Mouse (Mus musculus) cerebellum, adult 2 months (tissue): ENCODE data around the gene H2-M5. TPM values are rescaled to one million over a fixed set of nuclear protein-coding genes. Genes with fewer than 3 reads are reported as not detected.
A peak's percentile ranks its signal among the peaks of the same experiment; 100 is the strongest.

Experiments used
- DNase-seq, 2 experiments: peaks; one replicate each; pipeline ENCODE4 v3.0.0; 2021
- H3K27ac ChIP-seq: fragments of 200-500 bp; 2 replicates; pipeline ENCODE4 v1.5.1; 2012; ENCODE audit warnings: low read length, control low read depth, inconsistent platforms; ENCODE audit not compliant: insufficient read depth
- H3K27me3 ChIP-seq: fragments of 200-500 bp; 2 replicates; pipeline ENCODE4 v1.6.1; 2012; ENCODE audit warnings: inconsistent platforms, mild to moderate bottlenecking, low read length, moderate library complexity; ENCODE audit not compliant: control insufficient read depth, insufficient read depth
- H3K4me1 ChIP-seq: fragments of 200-500 bp; 2 replicates; pipeline ENCODE4 v1.6.1; 2011; ENCODE audit warnings: low read length; ENCODE audit not compliant: control insufficient read depth, insufficient read depth
- H3K4me3 ChIP-seq: fragments of 200-500 bp; replicated peaks from 2 replicates; pipeline ENCODE3; 2011; ENCODE audit warnings: mild to moderate bottlenecking, low read depth, low read length, control low read depth; ENCODE audit not compliant: insufficient read depth
- CTCF ChIP-seq: fragments of 200-500 bp; IDR thresholded peaks from 2 replicates; pipeline ENCODE4 v1.5.1; 2011; ENCODE audit warnings: low read depth, mild to moderate bottlenecking, control low read depth, low read length, moderate library complexity, borderline replicate concordance; ENCODE audit not compliant: insufficient read depth
- POLR2A ChIP-seq: fragments of 200-500 bp; IDR thresholded peaks from 2 replicates; pipeline ENCODE4 v1.6.1; 2011; ENCODE audit warnings: low read length, control low read depth, borderline replicate concordance; ENCODE audit not compliant: insufficient read depth
- WGBS: fragments of 180-500 bp; shearing (Covaris S2); methylation state at CpG from one replicate; pipeline ENCODE4 v1.1.7; 2018; 5-methylcytosine and 5-hydroxymethylcytosine counted together
- polyA plus RNA-seq: library from polyadenylated mRNA; depleted of rRNA; stranded (reverse); fragments of >200 nt; gene quantifications from 2 replicates; pipeline ENCODE4 v1.2.3, GENCODE M21; 2012

Gene H2-M5
- polyA plus RNA-seq, 1 experiment, result 0.77 TPM

GRCm38 (mm10) chr17:37002364-37003330, 13.3 kb upstream of the H2-M5 start:
- peak; percentile 50 to 62 for DNase-seq
- 2% methylated on average over 49 of the region's 49 CpGs for WGBS
- no peak overlapping the region for H3K27ac ChIP-seq

GRCm38 (mm10) chr17:37000863-37001262, 11.5 kb upstream of the H2-M5 start, which contains the start of gene Zfp57:
Gene Zfp57, plus strand, starts transcription at chr17:37001163.
- Histone ChIP-seq H3K4me3 (no peak within 1 kb of the TSS), H3K27me3 (no peaks in the 10 kb centered on the region), H3K27ac (no peak within 1 kb of the TSS), H3K4me1 (no peaks in the 10 kb centered on the region)
- TF ChIP-seq CTCF (no peak), POLR2A (no peak)
- WGBS, result 98% methylated on average over 7 of the region's 7 CpGs
- DNase-seq, result no peak

More at GRCm38 (mm10) chr17:37002364-37003330, 13.3 kb upstream of the H2-M5 start:
- no peak for TF ChIP-seq CTCF
- no peak for TF ChIP-seq POLR2A
- Histone ChIP-seq H3K4me1 (no peaks in the 10 kb centered on the region), H3K4me3 (peak overlapping the region; percentile 55), H3K27me3 (no peaks in the 10 kb centered on the region)

GRCm38 (mm10) chr17:36998477-36998876, 9.1 kb upstream of the H2-M5 start:
- H3K4me3 ChIP-seq, result no peak overlapping the region
- H3K4me1 ChIP-seq, result no peaks in the 10 kb centered on the region
- H3K27me3 ChIP-seq, result no peaks in the 10 kb centered on the region
- no peak overlapping the region for H3K27ac ChIP-seq
- no peak for TF ChIP-seq POLR2A
- no peak for TF ChIP-seq CTCF
- no peak for DNase-seq
- WGBS, result 63% methylated on average over 2 of the region's 2 CpGs

- 32% methylated on average over 7 of the region's 7 CpGs for WGBS
- Histone ChIP-seq H3K4me3 (no peak overlapping the region), H3K27me3 (no peaks in the 10 kb centered on the region), H3K4me1 (no peaks in the 10 kb centered on the region), H3K27ac (no peak overlapping the region)
- peak; percentile 67 to 74 for DNase-seq
- TF ChIP-seq POLR2A (no peak), CTCF (peak; percentile 69)
Measured at GRCm38 (mm10) chr17:36997033-36997735, 7.8 kb upstream of the H2-M5 start.

- no peak for DNase-seq
- no peak for TF ChIP-seq POLR2A
- no peak for TF ChIP-seq CTCF
- Histone ChIP-seq H3K27ac (no peak overlapping the region), H3K27me3 (no peaks in the 10 kb centered on the region), H3K4me3 (no peak overlapping the region), H3K4me1 (no peaks in the 10 kb centered on the region)
- WGBS, result 69% methylated on average over 3 of the region's 3 CpGs
Measured at GRCm38 (mm10) chr17:36995448-36995847, 6.1 kb upstream of the H2-M5 start.

- TF ChIP-seq CTCF (no peak), POLR2A (no peak)
- no peak overlapping the region for H3K4me3 ChIP-seq
- WGBS, result 93% methylated on average over 2 of the region's 2 CpGs
- no peaks in the 10 kb centered on the region for H3K4me1 ChIP-seq
- no peak overlapping the region for H3K27ac ChIP-seq
- no peaks in the 10 kb centered on the region for H3K27me3 ChIP-seq
- no peak for DNase-seq
Measured at GRCm38 (mm10) chr17:36994528-36994927, 5.2 kb upstream of the H2-M5 start.

- DNase-seq, result no peak
- Histone ChIP-seq H3K4me1 (no peaks in the 10 kb centered on the region), H3K27me3 (no peaks in the 10 kb centered on the region), H3K27ac (no peak overlapping the region), H3K4me3 (no peak overlapping the region)
- no peak for TF ChIP-seq CTCF
- TF ChIP-seq POLR2A, result no peak
- 93% methylated on average over 4 of the region's 4 CpGs for WGBS
Measured at GRCm38 (mm10) chr17:36993770-36994325, 4.5 kb upstream of the H2-M5 start.
